Mouse (Mus musculus) right cerebral cortex, postnatal 4 days (tissue): ENCODE data around the gene Atp2a2.

ENCODE experiments used
- DNase-seq: peaks from one replicate; pipeline ENCODE4 v3.0.0-alpha.2; 2022

Gene Atp2a2

DNA sequence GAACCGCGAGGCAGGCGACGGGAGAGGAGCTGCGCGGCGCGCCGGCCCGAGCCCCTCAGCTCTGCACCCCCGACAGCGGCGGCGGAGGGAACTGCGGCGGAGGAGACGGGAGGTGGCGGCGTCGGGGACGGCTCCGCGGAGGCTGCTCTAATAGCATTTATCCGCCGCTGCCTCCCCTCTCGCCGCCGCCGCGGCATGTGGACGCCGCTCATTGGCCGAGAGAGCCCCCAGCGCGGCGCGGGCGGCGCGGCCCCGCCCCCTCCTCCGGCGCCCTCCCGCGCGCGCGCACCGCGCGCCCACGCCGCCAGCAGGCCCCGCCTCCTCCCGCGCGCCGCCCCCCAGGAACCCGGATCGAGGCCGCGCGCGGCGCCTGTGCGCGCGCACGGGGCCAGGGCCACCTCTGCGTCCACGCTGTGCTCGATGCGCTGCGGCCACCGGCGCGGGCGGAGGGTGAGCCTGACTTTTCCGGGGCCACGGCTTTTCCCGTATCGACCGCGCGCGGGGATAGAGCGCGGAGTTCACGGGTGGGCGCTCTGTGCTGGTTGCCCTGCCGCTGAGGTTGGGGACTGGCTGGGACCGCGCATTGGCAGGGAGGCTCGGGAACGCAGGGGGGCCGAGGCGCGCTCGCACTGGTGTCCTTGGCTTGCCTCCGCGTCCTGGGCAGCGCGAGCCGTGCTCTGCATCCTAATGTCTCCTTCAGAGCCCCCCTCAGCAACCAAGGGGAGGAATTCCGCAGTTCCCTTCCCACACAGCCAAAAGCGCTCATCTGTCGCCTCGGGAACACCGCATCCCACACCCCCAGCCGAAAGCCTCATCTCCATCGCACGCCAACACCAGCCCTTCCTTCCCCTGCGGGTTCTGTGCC lies at the start of gene Atp2a2:
Atp2a2 (minus strand) TSS at position 149 of the 865 bp plus-strand sequence.
- peak; percentile 94 for DNase-seq

DNA sequence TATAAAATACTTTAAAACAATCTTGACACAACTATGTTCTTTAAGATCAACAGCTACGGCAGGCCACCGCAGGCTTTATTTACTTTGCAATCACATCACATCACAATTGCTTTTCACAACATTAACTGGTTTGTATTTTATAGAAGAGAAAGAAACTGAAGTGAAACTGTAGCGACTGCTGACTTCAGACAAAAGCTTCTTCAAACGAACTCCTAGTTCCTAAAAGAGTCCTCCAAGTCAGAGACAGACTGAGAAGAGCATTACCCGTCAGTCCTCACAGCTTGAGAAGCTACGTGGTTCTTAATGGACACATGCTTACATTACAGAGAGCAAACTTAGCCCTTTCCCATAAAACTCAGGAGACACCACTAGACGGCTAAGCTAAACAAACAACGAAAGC lies 48.4 kb upstream of the Atp2a2 start:
- DNase-seq = no peak

- no peak for DNase-seq
These were observed 46.6 kb upstream of the Atp2a2 start for GRCm38 (mm10) chr5:122548671-122549070.

GRCm38 (mm10) chr5:122547810-122548209 lies 45.8 kb upstream of the Atp2a2 start:
- no peak for DNase-seq

DNA sequence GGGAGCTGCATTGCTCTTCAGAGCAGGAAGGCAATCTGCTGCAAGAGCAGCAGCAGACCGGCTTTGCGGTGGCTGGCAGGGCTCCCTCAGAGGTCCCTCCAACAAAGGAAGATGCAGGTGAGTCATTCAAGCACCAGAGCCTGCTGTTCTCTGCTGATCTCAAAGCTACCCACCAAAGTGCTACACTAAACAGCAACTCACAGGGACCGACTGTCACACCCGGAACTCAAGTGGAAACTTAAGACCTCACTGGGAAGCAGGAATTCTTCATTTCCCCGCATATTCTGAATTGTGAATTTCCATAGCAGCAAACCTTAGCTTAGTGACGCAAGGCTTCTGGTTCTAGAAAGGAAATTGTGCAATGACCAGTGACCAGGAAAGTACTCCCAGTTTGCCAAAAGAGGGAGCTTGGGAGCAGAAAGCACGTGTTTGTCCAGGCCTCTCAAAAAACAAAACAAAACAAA lies 45.3 kb upstream of the Atp2a2 start:
- DNase-seq = no peak

DNA sequence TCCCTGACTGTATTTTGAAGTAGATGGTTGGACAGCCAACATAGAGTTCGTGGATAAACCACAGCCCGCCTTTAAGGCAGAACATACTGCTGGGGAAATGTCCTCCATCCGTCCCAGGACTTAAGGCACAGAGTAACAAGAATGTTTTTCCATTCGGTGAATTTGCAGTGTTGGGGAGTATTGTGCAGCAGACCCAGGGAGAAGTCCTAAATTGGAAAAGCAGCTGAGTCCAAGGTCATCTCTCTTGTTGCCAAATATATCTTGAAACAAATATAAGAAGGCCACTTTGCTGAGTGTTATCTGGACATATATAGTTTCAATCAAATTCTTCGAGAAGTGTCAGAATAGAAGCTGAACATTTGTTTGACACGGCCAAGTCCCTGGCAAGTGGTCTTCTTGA lies 41.4 kb upstream of the Atp2a2 start:
- no peak for DNase-seq

GRCm38 (mm10) chr5:122541871-122542270 lies 39.8 kb upstream of the Atp2a2 start:
- no peak for DNase-seq

DNA sequence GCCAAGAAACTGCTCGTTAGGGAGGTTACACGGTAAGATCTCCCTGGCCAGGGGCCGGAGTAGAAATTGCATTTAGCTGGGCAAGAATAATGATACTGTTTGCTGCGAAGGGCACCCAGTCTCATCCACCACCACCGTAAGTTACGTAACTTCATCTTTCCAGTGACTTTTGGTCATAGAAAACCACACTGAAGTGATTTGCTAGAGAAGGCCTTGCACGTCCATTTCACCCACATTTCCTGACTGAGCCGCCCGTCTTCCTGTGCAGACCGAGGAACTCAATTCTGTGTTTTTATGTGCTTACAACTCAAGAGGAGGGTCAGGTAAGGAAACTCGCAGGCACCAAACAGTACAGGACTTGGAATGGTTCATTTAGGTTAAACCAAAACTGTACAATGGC lies 36.1 kb upstream of the Atp2a2 start:
- no peak for DNase-seq

DNA sequence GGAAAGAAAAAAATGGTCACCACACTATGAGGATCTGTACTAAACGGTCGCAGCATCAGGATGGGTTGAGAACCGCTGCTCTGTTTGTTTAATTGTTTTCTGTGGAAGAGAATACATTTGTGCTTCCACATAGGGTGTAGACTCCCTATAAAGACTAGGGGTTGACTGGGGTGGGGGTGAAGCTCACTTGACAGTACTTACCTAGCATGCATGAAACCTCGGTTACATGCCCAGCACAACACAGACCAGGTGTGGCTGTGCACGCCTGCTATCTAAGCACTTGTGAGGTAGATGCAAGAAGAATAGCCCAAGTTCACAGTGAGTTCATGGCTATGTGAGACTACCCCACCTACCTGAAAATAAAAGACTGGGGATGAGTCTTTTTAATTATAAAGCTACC lies 35.6 kb upstream of the Atp2a2 start:
- no peak for DNase-seq

- no peak for DNase-seq
These were observed 31.9 kb upstream of the Atp2a2 start for GRCm38 (mm10) chr5:122533884-122534283.

- DNase-seq = no peak
These were observed 28.0 kb upstream of the Atp2a2 start for GRCm38 (mm10) chr5:122529913-122530604.

- DNase-seq = no peak
These were observed 27.3 kb upstream of the Atp2a2 start for GRCm38 (mm10) chr5:122529316-122529715.

DNA sequence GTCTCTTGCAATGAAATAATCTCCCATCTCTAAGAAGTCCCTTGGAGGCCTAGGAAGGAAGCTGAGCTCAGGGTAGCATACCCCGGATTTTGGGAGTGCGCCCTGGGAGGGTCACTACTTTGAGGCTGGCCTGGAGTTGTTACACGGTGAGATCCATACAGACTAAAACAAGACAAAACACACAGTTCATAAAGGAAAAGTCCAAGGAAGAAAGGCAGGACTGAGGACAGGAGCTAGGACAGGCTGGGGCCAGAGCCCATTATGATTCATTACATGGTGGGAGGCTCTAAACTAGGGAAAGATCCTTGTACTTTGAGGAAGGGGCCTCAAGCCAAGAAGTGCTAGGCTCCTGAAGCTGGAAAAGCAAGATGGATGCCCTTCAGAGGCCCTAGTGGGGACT lies 26.6 kb upstream of the Atp2a2 start:
- DNase-seq = no peak

- no peak for DNase-seq
These were observed 25.7 kb upstream of the Atp2a2 start for GRCm38 (mm10) chr5:122527761-122528160.

- no peak for DNase-seq
These were observed 25.1 kb upstream of the Atp2a2 start for GRCm38 (mm10) chr5:122526878-122527730.

GRCm38 (mm10) chr5:122526405-122526804 lies 24.4 kb upstream of the Atp2a2 start:
- peak; percentile 44 for DNase-seq

- no peak for DNase-seq
These were observed 23.4 kb upstream of the Atp2a2 start for GRCm38 (mm10) chr5:122525238-122525931.

DNA sequence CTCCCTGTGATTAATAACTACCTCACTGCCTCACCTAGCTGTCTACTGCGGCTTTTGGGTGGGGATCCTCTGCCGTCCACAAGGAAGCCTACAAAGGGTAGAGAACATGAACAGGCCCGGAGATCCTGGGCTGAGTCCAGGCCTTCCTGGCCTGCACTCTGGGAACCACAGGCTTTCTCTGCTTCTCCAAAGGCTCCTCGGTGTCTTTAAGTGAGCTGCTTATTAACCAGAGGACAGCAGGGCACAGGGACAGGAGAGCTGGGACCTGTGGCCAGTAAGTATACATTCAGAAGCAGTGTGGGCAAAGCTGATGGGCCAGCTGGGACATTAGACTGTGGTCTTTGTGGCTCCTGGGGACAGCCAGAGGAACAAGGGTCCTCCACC lies 22.8 kb upstream of the Atp2a2 start:
- DNase-seq = no peak

- no peak for DNase-seq
These were observed 22.2 kb upstream of the Atp2a2 start for GRCm38 (mm10) chr5:122524244-122524643.

DNA sequence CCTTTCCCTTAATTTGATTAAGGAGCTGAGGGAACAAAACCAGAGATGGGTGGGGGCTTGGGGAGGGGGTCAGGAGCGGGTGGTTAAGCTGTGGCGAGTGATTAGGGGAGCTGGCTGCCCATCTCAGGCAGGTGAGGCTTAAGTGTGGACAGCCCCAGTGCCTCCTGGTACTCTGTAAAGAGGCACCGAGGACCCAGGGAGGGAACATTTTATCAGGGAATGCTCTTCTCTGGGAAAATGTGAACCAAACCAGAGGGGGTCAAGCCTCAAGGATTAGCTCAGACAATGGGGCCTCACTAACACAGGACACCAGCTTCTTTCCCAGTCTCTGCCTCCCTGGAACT lies 19.1 kb upstream of the Atp2a2 start:
- no peak for DNase-seq

DNA sequence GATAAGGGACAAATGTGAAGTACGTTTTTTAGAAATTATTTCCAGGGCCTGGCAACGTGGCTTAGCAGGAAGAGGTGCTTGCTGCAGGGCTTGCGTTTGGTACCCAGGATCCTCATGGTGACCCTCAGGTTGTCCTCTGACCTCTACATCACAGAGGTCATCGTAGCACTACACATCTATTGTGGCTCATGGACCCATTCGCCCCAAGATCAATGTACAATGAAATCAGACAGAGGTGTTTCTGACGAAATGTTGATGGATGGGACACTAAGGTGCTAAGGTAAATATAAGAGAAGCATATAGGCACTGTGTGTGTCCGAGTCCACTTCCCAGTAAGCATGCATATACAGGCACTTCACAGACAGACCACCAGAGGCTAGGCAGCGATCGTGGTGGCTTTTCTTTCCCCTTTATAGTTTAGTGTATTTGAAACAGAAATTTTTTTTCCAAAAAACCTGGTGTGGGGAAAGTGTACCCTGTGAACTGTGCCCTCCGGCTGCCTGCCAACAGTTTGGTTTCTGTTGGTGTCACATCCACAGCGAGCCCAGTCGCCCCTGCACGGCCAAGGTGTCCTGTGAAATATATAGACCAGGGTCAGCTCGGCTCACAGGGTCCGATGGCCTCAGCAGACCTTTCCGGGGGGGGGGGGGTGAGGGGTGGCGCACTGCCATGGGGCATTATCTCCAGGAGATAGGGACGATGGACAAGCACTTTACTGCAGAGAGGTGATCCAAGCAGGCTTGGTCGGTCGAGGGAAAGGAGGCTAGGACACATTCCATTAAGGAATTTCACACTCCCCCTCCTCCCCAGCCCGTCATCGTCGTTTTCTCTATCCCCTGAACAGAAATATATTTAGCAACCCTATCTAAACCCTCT lies 18.5 kb upstream of the Atp2a2 start:
- DNase-seq = no peak
